Mouse (Mus musculus) forebrain, embryonic 12.5 days (tissue): Measurements from ENCODE around the gene Slc29a2. TPM values are rescaled to one million over a fixed set of nuclear protein-coding genes. Genes with fewer than 3 reads are reported as not detected.

Source experiments
- ATAC-seq: fragments of 200-750 bp; cut with Nextera tagmentation; 2 replicates; pipeline ENCODE4 v1.8.0; 2017; ENCODE audit warnings: moderate TSS enrichment; ENCODE audit not compliant: low FRiP score
- H3K27ac ChIP-seq: fragments of 300-500 bp; sonication (generic); 2 replicates; pipeline ENCODE4 v1.5.1; 2016; ENCODE audit warnings: mild to moderate bottlenecking
- H3K27me3 ChIP-seq: fragments of 300-500 bp; sonication (generic); 2 replicates; pipeline ENCODE4 v1.6.1; 2016; ENCODE audit warnings: mild to moderate bottlenecking
- H3K36me3 ChIP-seq: fragments of 300-500 bp; sonication (generic); replicated peaks from 2 replicates; pipeline ENCODE4 v1.6.1; 2016; ENCODE audit warnings: mild to moderate bottlenecking
- H3K4me1 ChIP-seq: fragments of 300-500 bp; sonication (generic); 2 replicates; pipeline ENCODE4 v1.6.1; 2016
- H3K4me2 ChIP-seq: fragments of 300-500 bp; sonication (generic); 2 replicates; pipeline ENCODE4 v1.6.1; 2016; ENCODE audit warnings: mild to moderate bottlenecking, moderate library complexity
- H3K4me3 ChIP-seq: fragments of 300-500 bp; sonication (generic); replicated peaks from 2 replicates; pipeline ENCODE4 v1.5.1; 2016; ENCODE audit warnings: mild to moderate bottlenecking
- H3K9ac ChIP-seq: fragments of 300-500 bp; sonication (generic); 2 replicates; pipeline ENCODE4 v1.6.1; 2016; ENCODE audit warnings: mild to moderate bottlenecking
- H3K9me3 ChIP-seq: fragments of 300-500 bp; sonication (generic); 2 replicates; pipeline ENCODE4 v1.6.1; 2016
- WGBS: fragments of 180-500 bp; shearing (Covaris S2); methylation state at CpG from one replicate; pipeline ENCODE4 v1.1.7; 2016; 5-methylcytosine and 5-hydroxymethylcytosine counted together
- polyA plus RNA-seq: library from polyadenylated mRNA; unstranded; fragments of >200 nt; fragmentation: Nextera tagmentation; extraction: Ambion mirVana; gene quantifications from 2 replicates; pipeline ENCODE4 v1.2.1, GENCODE M21; 2016

Gene Slc29a2
- polyA plus RNA-seq, 1 experiment from 2014 or later, result 7.2 TPM

GRCm38 (mm10) chr19:5067040-5067799 lies 43.6 kb downstream of the Slc29a2 start:
- peak overlapping the region; percentile 85 for H3K4me2 ChIP-seq
- no peak for ATAC-seq
- H3K36me3 ChIP-seq, result no peaks in the 10 kb centered on the region
- H3K4me3 ChIP-seq, result peak overlapping the region; percentile 46
- H3K9me3 ChIP-seq, result no peaks in the 10 kb centered on the region
- 14% methylated on average over 15 of the region's 15 CpGs for WGBS
- peaks cover 45% of the 10 kb centered on the region for H3K4me1 ChIP-seq
- peak overlapping the region; percentile 61; the same call in 1 of the 2 replicates for H3K9ac ChIP-seq
- peaks cover 75% of the 10 kb centered on the region for H3K27me3 ChIP-seq
- H3K27ac ChIP-seq, result peak overlapping the region; percentile 26

- peak within 1 kb of the TSS; percentile 61 for H3K9ac ChIP-seq
- 1% methylated on average over 44 of the region's 56 CpGs for WGBS
- H3K9me3 ChIP-seq, result no peaks in the 10 kb centered on the region
- peak within 1 kb of the TSS; percentile 26 for H3K27ac ChIP-seq
- ATAC-seq, result peak; percentile 18
- peaks cover 53% of the 10 kb centered on the region for H3K4me1 ChIP-seq
- peak within 1 kb of the TSS; percentile 85 for H3K4me2 ChIP-seq
- H3K27me3 ChIP-seq, result peaks cover 69% of the 10 kb centered on the region
- no peaks in the 10 kb centered on the region for H3K36me3 ChIP-seq
- H3K4me3 ChIP-seq, result peak within 1 kb of the TSS; percentile 46
Observed at GRCm38 (mm10) chr19:5067867-5068569, 44.4 kb downstream of the Slc29a2 start, which contains the start of gene Cd248. Gene Cd248 (plus strand): TSS chr19:5068078.

GRCm38 (mm10) chr19:5068570-5069234 lies 45.0 kb downstream of the Slc29a2 start:
- H3K9ac ChIP-seq, result peak overlapping the region; percentile 61
- H3K36me3 ChIP-seq, result no peaks in the 10 kb centered on the region
- no peak for ATAC-seq
- H3K4me2 ChIP-seq, result peak overlapping the region; percentile 85
- H3K27ac ChIP-seq, result 0 out of 2 replicates have a peak overlapping the region, but pooled peaks have one; percentile 3
- WGBS, result 45% methylated on average over 21 of the region's 21 CpGs
- H3K9me3 ChIP-seq, result no peaks in the 10 kb centered on the region
- H3K4me1 ChIP-seq, result peaks cover 54% of the 10 kb centered on the region
- peak overlapping the region; percentile 46 for H3K4me3 ChIP-seq
- H3K27me3 ChIP-seq, result peaks cover 69% of the 10 kb centered on the region

- H3K4me1 ChIP-seq, result peaks cover 54% of the 10 kb centered on the region
- H3K9me3 ChIP-seq, result no peaks in the 10 kb centered on the region
- peak overlapping the region; percentile 11; the same call in 1 of the 2 replicates for H3K4me2 ChIP-seq
- 88% methylated on average over 5 of the region's 5 CpGs for WGBS
- no peak overlapping the region for H3K9ac ChIP-seq
- no peaks in the 10 kb centered on the region for H3K36me3 ChIP-seq
- no peak overlapping the region for H3K27ac ChIP-seq
- peaks cover 68% of the 10 kb centered on the region for H3K27me3 ChIP-seq
- no peak for ATAC-seq
- H3K4me3 ChIP-seq, result no peak overlapping the region
Observed at GRCm38 (mm10) chr19:5069486-5069885, 45.8 kb downstream of the Slc29a2 start.

DNA sequence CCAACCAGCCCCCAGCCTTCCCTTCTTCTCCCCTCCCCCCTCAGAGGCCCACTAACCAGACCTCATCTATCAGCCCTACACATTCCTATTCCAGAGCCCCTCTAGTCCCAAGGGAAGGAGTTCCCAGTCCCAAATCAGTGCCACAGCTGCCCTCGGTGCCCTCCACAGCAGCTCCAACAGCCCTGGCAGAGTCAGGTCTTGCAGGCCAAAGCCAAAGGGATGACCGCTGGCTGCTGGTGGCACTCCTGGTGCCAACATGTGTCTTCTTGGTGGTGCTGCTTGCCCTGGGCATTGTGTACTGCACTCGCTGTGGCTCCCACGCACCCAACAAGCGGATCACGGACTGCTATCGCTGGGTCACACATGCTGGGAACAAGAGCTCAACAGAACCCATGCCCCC lies 46.3 kb downstream of the Slc29a2 start:
- Histone ChIP-seq H3K27ac (no peak overlapping the region), H3K9ac (no peak overlapping the region), H3K27me3 (peaks cover 66% of the 10 kb centered on the region), H3K4me3 (no peak overlapping the region; the same call in 1 of the 2 replicates), H3K4me2 (0 out of 2 replicates have a peak overlapping the region, but pooled peaks have one; percentile 17), H3K9me3 (no peaks in the 10 kb centered on the region), H3K4me1 (peaks cover 54% of the 10 kb centered on the region), H3K36me3 (no peaks in the 10 kb centered on the region)
- 89% methylated on average over 7 of the region's 7 CpGs for WGBS
- ATAC-seq, result no peak

GRCm38 (mm10) chr19:5071077-5071476 lies 47.4 kb downstream of the Slc29a2 start:
- Histone ChIP-seq H3K9me3 (no peaks in the 10 kb centered on the region), H3K27ac (peak overlapping the region; percentile 87), H3K4me1 (peaks cover 54% of the 10 kb centered on the region), H3K9ac (peak overlapping the region; percentile 51), H3K36me3 (no peaks in the 10 kb centered on the region), H3K4me3 (peak overlapping the region; percentile 42), H3K4me2 (peak overlapping the region; percentile 66), H3K27me3 (peaks cover 61% of the 10 kb centered on the region)
- WGBS, result 5% methylated on average over 11 of the region's 11 CpGs
- no peak for ATAC-seq

- Histone ChIP-seq H3K9me3 (no peaks in the 10 kb centered on the region), H3K4me3 (peak overlapping the region; percentile 42), H3K9ac (peak overlapping the region; percentile 51), H3K27me3 (peaks cover 54% of the 10 kb centered on the region), H3K36me3 (no peaks in the 10 kb centered on the region), H3K4me1 (peaks cover 54% of the 10 kb centered on the region), H3K4me2 (peak overlapping the region; percentile 66), H3K27ac (peak overlapping the region; percentile 87)
- ATAC-seq, result peak; percentile 88
- WGBS, result under 1% methylated on average over 40 of the region's 40 CpGs
Observed at GRCm38 (mm10) chr19:5071545-5072369, 48.1 kb downstream of the Slc29a2 start.

DNA sequence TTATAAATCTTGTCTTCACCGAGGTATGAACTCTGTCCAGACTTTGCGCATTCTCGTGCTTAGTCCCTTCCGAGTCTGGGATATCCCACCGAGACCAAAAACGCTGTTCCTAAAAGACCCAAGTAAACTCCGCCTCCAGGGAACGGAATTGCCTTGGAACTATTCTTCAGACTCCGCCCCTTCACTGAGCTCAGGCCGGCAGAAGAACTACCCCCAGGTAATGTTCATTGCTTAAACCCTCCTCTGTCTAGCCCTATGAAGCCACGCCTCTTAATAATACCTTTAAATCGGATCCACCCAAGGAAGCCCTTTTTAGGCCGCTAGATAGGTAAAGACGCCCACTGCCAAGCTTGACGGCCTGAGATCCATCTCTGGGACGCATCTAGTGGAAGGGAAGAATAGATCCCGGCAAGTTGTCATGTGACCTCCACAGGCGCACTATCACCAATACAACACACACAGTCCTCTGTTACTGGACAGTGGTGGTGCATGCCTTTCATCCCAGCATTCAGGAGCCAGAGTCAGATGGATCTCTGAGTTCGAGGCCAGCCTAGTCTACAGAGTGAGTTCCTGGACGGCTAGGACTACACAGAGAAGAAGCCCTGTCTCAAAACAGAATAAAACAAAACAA lies 48.8 kb downstream of the Slc29a2 start:
- Histone ChIP-seq H3K4me2 (peak overlapping the region; percentile 66), H3K4me3 (peak overlapping the region; percentile 42), H3K9ac (peak overlapping the region; percentile 29; the same call in 1 of the 2 replicates), H3K36me3 (no peaks in the 10 kb centered on the region), H3K4me1 (peaks cover 47% of the 10 kb centered on the region), H3K27ac (peak overlapping the region; percentile 87), H3K9me3 (no peaks in the 10 kb centered on the region), H3K27me3 (peaks cover 47% of the 10 kb centered on the region)
- 4% methylated on average over 20 of the region's 20 CpGs for WGBS
- peak; percentile 28 for ATAC-seq

GRCm38 (mm10) chr19:5073028-5073427 lies 49.4 kb downstream of the Slc29a2 start:
- H3K4me2 ChIP-seq, result peak overlapping the region; percentile 66
- 1% methylated on average over 15 of the region's 15 CpGs for WGBS
- peak overlapping the region; percentile 42 for H3K4me3 ChIP-seq
- peaks cover 42% of the 10 kb centered on the region for H3K27me3 ChIP-seq
- no peaks in the 10 kb centered on the region for H3K36me3 ChIP-seq
- no peaks in the 10 kb centered on the region for H3K9me3 ChIP-seq
- H3K4me1 ChIP-seq, result peaks cover 41% of the 10 kb centered on the region
- H3K9ac ChIP-seq, result no peak overlapping the region
- peak; percentile 28; the same call in 1 of the 2 replicates for ATAC-seq
- H3K27ac ChIP-seq, result peak overlapping the region; percentile 87; the same call in 1 of the 2 replicates

DNA sequence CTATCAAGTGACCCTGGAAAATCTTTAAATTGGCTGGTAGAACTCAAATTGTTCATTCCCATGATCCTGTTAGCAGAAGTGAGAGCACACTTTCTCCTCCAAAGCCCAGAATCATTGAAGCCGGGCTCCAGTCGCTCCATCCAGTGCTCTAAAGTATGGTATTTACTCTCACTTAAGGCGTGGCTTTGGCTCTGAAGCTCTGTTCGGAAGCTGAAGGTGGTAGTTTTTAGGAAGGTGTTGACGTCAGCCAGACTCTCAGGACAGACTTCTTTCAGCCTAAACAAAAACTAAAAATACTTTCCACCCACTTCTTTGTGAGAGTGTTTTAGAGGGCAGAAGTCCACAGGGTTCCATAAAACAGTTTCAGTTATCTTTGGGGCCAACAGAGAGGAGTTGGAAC lies 49.9 kb downstream of the Slc29a2 start:
- H3K9me3 ChIP-seq, result no peaks in the 10 kb centered on the region
- no peak overlapping the region for H3K9ac ChIP-seq
- H3K4me3 ChIP-seq, result no peak overlapping the region
- H3K4me1 ChIP-seq, result peaks cover 37% of the 10 kb centered on the region
- no peak overlapping the region for H3K4me2 ChIP-seq
- H3K36me3 ChIP-seq, result no peaks in the 10 kb centered on the region
- ATAC-seq, result no peak
- peaks cover 41% of the 10 kb centered on the region for H3K27me3 ChIP-seq
- WGBS, result 41% methylated on average over 5 of the region's 5 CpGs
- H3K27ac ChIP-seq, result no peak overlapping the region

GRCm38 (mm10) chr19:5079279-5079678 lies 55.6 kb downstream of the Slc29a2 start:
- no peak overlapping the region for H3K4me2 ChIP-seq
- WGBS, result 92% methylated on average over 1 of the region's 1 CpGs
- no peak overlapping the region for H3K4me3 ChIP-seq
- H3K27me3 ChIP-seq, result peaks cover 58% of the 10 kb centered on the region
- H3K9ac ChIP-seq, result no peak overlapping the region
- no peaks in the 10 kb centered on the region for H3K9me3 ChIP-seq
- no peaks in the 10 kb centered on the region for H3K4me1 ChIP-seq
- no peak for ATAC-seq
- H3K36me3 ChIP-seq, result no peaks in the 10 kb centered on the region
- H3K27ac ChIP-seq, result no peak overlapping the region
